Mouse (Mus musculus) spleen, postnatal 14 days (tissue): ENCODE data around the gene Ces3a.
"Not testable (repeated sequence)": the region's sequence is repeated elsewhere in the genome, so short reads cannot be mapped to it uniquely, and the experiment has no call there.

Experiments used
- DNase-seq, 2 experiments: peaks; one replicate each; pipeline ENCODE4 v3.0.0; 2021 to 2022; ENCODE audit warnings: low spot score in 2 of 2

Ces3a gene

GRCm38 (mm10) chr8:105048371-105048854, at the start of gene Ces3a:
Ces3a (plus strand) TSS chr8:105048601.
- DNase-seq, result no peak

- DNase-seq, result no peak
Observed at GRCm38 (mm10) chr8:104999183-104999582, 49.2 kb upstream of the Ces3a start.

GRCm38 (mm10) chr8:105000586-105000985, 47.8 kb upstream of the Ces3a start, which contains the start of gene Ces2h:
Ces2h (plus strand) TSS chr8:105000853.
- no peak for DNase-seq

- DNase-seq, result no peak
Observed at GRCm38 (mm10) chr8:105010000-105010399, 38.4 kb upstream of the Ces3a start.

- DNase-seq, result no peak
Observed at GRCm38 (mm10) chr8:105011136-105011535, 37.3 kb upstream of the Ces3a start.

GRCm38 (mm10) chr8:105014391-105014790, 34.0 kb upstream of the Ces3a start:
- DNase-seq, result no peak

GRCm38 (mm10) chr8:105021954-105022353, 26.4 kb upstream of the Ces3a start:
- DNase-seq, result no peak

- no peak for DNase-seq
Observed at GRCm38 (mm10) chr8:105023087-105023486, 25.3 kb upstream of the Ces3a start.

GRCm38 (mm10) chr8:105025050-105025449, 23.4 kb upstream of the Ces3a start:
- no peak for DNase-seq

- DNase-seq, result no peak
Observed at GRCm38 (mm10) chr8:105043510-105043909, 4.9 kb upstream of the Ces3a start.

GRCm38 (mm10) chr8:105045824-105046401, 2.5 kb upstream of the Ces3a start:
- DNase-seq, result no peak

- DNase-seq, result no peak
Observed at GRCm38 (mm10) chr8:105056211-105056610, 7.8 kb downstream of the Ces3a start.

- no peak for DNase-seq
Observed at GRCm38 (mm10) chr8:105060056-105060455, 11.7 kb downstream of the Ces3a start.

GRCm38 (mm10) chr8:105066761-105067160, 18.4 kb downstream of the Ces3a start:
- peak in 1 of 2 experiments; percentile 7 for DNase-seq

GRCm38 (mm10) chr8:105067905-105068304, 19.5 kb downstream of the Ces3a start:
- not testable (repeated sequence) for DNase-seq

GRCm38 (mm10) chr8:105068971-105069370, 20.6 kb downstream of the Ces3a start:
- DNase-seq, result no peak

- DNase-seq, result no peak
Observed at GRCm38 (mm10) chr8:105076601-105077000, 28.2 kb downstream of the Ces3a start.

GRCm38 (mm10) chr8:105077071-105077470, 28.7 kb downstream of the Ces3a start:
- DNase-seq, result no peak

- no peak for DNase-seq
Observed at GRCm38 (mm10) chr8:105078591-105078990, 30.2 kb downstream of the Ces3a start.

GRCm38 (mm10) chr8:105080814-105081336, 32.5 kb downstream of the Ces3a start:
- DNase-seq, result no peak

- DNase-seq, result no peak
Observed at GRCm38 (mm10) chr8:105083449-105084050, 35.1 kb downstream of the Ces3a start, which contains the start of gene Ces3b. Ces3b (plus strand) TSS chr8:105083753.

- not testable (repeated sequence) for DNase-seq
Observed at GRCm38 (mm10) chr8:105088166-105088565, 39.8 kb downstream of the Ces3a start.

- no peak for DNase-seq
Observed at GRCm38 (mm10) chr8:105088581-105088980, 40.2 kb downstream of the Ces3a start.
